Mouse (Mus musculus) hindlimb bud, embryonic 11.5 days (tissue): ENCODE data around the gene Larp4b.
"Not testable (repeated sequence)": the region's sequence is repeated elsewhere in the genome, so short reads cannot be mapped to it uniquely, and the experiment has no call there.

Experiments used
- DNase-seq: peaks from one replicate; pipeline ENCODE4 v3.0.0-alpha.2; 2012; ENCODE audit warnings: low read depth, low spot score; ENCODE audit errors: extremely low spot score

Gene Larp4b

DNA sequence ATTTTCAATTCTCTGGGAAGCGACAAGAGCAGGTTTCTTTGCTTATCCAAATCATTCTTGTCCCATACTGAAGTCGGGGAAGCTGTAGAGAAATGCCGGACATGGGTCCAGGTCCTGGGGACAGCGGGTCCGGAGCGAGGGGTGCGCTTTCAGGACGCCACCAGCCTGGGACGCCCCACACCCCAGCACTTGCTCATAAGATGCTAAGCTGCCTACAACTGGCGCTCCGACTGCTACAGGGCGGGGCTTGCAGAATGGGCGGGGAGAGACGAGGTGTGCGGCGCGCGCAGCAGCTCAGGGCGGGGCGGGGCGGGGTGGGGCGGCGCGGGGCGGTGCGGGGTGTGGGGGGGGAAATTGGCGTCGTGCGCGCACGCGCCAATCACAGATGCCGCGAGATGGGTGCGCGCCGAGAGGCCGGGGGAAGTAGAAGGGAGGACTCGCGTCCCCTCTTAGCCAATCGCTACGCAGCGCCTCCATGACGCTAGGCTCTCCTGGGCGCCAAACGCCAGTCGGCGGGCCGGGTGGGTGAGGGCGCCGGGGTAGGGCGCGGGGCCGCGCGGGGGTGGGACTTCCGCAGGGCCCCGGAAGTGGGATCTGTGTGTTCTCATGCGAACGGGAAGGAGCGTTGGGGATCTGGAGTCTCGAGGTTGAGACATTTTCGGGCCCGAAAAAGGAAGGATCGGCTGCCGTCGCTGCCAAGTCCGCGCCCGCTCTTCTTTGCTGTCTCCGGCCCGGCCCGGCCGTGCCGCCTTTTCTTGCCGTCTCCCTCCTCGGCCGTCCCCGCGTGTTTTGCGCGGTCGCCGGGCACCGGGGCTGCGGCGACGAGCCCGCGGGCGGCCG is at the start of gene Larp4b:
Gene Larp4b, plus strand, starts transcription at position 566 of the 840 bp plus-strand sequence.
- peak; percentile 83 for DNase-seq

GRCm38 (mm10) chr13:9044731-9045130 is 49.0 kb upstream of the Larp4b start:
- DNase-seq, result no peak

GRCm38 (mm10) chr13:9052049-9052691 is 41.5 kb upstream of the Larp4b start:
- not testable (repeated sequence) for DNase-seq

GRCm38 (mm10) chr13:9057277-9057676 is 36.4 kb upstream of the Larp4b start:
- no peak for DNase-seq

GRCm38 (mm10) chr13:9058706-9059105 is 35.0 kb upstream of the Larp4b start:
- no peak for DNase-seq

GRCm38 (mm10) chr13:9061394-9061793 is 32.3 kb upstream of the Larp4b start:
- DNase-seq, result no peak

- DNase-seq, result no peak
Observed at GRCm38 (mm10) chr13:9064196-9064595, 29.5 kb upstream of the Larp4b start.

DNA sequence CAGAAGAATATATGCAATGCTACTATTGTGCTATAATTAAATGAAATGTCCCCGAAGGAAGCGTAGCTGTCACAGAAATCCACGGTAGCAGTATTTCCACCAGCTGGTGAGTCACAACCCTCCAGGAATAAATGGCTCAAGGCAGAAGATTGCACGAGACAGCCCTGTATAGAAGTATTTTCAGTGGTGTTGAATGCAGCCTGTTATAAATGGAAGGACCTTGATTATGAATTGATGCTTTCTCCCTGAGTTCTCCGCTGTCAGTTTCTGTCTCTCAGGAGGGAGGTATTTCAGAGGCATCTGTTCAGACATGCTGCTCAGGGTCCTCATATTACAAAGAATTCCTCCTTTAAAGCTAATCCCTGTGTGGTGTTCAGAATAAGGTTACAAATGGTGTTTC is 27.6 kb upstream of the Larp4b start:
- no peak for DNase-seq

- DNase-seq, result no peak
Observed at GRCm38 (mm10) chr13:9071008-9071407, 22.7 kb upstream of the Larp4b start.

GRCm38 (mm10) chr13:9073818-9074217 is 19.9 kb upstream of the Larp4b start:
- DNase-seq, result no peak

GRCm38 (mm10) chr13:9075825-9076592 is 17.7 kb upstream of the Larp4b start:
- DNase-seq, result no peak

GRCm38 (mm10) chr13:9082128-9082883 is 11.4 kb upstream of the Larp4b start:
- DNase-seq, result no peak

DNA sequence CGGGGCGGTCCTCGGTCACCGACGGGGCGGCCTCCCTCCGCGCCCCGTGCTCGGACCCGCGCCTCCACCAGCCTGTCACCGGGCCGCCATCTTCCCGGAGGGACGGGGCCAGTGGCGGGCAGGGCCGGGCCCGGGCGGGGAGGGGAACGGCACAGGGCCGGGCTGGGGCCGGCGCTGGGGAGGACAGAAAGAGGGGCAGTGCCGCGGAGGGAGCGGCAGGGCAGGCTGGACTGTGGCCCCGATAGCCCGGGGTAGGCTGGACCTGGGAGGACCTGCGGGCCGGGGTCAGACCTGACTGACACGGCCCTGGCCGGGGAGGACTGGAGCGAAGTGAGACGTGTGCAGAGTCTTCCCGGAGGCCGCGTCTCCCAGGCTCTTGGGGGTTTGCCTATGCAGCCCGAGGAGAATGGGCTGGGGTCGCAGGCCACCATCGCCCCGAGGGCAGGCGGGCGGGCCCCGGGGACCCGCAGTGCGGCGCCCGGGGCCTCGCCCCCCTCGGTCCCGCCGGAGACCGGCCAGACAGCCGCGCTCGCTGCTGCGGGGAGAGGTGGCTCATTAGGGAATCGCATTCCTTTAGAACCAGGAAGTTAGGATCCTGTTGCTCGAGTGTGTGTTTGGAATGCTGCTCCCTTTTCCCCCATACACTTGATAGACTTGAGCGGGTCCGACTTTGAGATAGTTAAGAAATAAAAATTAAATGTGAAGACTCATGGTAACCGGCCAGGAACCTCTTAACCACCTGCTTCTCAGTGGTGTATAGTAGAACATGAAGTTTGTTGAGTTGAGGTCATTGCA is 702 bp downstream of the Larp4b start:
- no peak for DNase-seq

DNA sequence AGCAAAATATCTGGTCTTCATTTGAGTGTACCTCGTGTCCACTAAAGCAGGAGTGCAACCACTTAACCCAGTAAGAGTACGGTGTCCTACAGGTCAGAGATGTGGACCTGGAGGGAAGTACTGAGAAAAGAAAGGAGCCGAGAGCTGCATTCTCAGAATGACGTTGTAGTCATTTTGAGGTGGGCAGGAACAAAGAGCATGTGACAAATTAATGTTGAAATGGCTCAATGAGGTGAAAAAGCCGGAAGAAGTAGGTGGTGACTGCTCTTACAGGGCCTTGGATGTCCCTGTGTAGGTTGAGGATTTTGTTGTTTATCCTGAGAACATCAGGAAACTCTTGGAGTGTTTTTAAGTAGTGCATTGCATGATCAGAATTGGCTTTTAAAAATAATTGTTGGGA is 5.6 kb downstream of the Larp4b start:
- DNase-seq, result no peak

DNA sequence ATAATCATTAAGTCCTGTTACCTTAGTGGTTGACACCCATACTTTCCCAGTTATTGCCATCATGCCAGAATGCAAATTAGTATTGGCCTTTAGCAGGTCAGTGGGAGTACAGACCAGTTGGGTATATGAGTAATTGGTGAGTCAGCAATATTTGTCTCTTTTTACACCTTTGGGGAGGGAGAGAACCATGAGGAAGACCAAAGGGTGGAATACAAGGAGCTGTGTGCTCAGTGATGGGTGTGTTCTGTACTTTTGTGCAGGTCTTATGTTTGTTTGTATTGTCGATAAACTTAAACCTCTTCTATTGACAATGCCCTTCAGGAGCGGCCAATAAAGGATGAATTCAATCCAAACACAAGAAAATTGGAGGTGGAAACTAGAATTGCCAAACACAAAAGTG is 6.8 kb downstream of the Larp4b start:
- no peak for DNase-seq

DNA sequence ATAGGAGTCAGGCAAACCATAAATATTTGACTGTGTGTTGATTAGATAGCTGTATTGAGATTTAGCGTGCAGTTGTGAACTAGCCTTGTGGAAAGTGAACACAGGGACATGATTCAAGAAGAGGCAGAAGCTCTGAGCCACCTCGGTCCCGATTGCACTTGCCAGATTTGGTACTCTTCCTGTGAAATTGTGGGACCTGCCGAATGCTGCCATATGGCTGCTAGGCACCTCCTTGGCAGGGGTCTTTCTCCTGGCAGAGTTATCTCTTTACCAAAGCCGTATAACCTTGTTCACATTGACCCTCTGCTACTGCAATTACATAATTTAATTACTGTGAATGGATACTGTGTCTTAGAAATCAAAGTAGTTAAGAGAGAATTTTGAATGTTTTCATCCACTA is 12.6 kb downstream of the Larp4b start:
- no peak for DNase-seq

DNA sequence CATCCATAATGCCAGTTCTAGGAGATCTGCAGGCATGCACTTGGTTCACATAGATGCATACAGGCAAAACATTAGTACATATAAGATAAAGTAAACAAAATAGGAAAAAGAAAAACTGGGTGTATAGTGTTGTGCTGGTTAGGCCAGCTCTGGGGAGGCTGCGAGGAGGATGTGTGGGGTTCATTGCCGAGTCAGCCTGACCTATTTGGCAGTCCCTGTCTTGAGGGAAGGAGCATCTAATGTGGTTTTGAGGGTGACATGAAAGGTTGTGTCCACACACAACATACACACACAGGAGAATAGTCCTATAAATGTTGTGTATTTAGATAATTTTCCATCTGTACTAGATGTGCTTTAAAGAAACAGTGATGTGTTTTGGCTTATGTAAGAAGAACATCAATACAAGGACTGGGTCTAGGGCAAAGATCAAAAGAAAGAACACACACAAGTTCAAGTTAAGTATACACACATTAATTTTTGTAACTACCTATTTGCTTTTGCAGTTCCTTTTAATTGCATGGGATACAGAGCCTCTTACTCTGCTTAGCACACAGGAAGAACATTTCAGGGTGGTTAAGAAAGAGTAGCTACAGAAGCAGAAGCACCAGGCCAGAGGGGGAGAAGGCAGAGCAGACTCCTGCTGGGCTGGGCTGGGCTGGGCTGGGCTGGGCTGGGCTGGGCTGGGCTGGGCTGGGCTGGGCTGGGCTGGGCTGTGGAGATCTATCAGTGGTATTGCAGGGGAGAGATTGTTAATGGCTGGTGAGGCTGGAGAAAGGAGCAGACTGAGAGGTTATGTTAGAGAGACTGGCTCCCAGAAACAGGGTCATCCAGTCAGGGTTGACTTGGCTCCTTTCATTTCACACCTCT is 13.5 kb downstream of the Larp4b start:
- DNase-seq, result no peak

DNA sequence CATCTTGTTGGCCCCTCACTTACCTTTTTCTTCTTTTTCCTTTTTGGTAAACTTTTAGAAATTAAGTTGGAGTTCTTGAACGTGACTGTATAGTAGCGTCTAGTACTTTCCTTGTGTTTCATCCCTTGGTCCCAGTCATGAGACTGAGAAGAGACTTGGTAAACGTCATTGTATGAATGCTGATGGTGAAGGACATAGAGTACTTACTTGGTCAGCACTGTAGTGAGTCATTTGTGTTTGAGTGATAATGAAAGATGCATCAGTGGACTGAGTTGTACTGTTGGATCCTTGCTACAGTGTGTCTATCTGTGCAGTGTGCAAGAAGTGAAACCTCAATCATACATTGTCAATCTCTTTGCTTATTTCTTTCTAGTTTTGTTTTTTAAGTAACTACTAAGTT is 20.1 kb downstream of the Larp4b start:
- no peak for DNase-seq

DNA sequence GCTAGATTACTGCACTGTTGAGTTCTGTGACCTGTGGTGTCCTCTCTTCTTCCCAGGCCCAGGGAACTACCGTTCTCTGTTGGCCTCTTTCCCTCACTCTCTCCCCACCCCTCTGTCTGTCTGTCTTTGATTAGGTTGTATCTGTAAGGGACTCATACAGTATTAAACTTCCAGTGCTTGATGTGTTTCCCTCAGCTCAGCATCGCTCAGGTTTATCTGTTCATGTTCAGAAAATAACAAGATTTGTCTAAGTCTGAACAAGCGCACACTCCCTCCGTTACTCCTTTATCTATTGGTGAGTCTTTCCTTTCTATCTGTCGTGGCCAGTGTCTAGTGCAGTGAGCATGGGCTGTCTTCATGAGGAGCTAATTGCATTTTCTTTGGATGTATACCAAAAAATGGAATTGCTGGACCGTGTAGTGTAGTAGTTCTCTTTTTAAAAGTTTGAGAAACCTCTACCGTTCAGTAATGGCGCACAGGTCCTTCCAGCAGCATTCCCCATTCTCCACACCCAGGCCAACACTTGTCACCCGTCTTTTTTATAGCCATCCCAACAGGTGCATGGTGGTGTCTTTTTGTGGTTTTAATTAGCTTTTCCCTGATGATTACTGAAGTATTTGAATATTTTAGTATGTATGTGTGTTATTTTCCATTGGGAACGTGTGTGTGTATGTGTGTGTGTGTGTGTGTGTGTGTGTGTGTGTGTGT is 27.3 kb downstream of the Larp4b start:
- no peak for DNase-seq
